Mouse (Mus musculus) stomach, postnatal 0 days (tissue): ENCODE measurements around the gene Msi2.

Source experiments
- CTCF ChIP-seq: IDR thresholded peaks from 2 replicates; pipeline ENCODE4 v1.5.1; 2016; ENCODE audit warnings: antibody characterized with exemption, low read depth, mild to moderate bottlenecking, moderate library complexity
- EP300 ChIP-seq: optimal IDR thresholded peaks from 2 replicates; pipeline ENCODE3; 2016; ENCODE audit warnings: antibody characterized with exemption

- TF ChIP-seq CTCF = no peak
- no peak for TF ChIP-seq EP300
Measured at GRCm38 (mm10) chr11:88462789-88463188, 255.5 kb downstream of the Msi2 start.
